Mouse (Mus musculus) embryonic facial prominence, embryonic 13.5 days (tissue): Measurements from ENCODE around the gene Foxc1. TPM values are rescaled to one million over a fixed set of nuclear protein-coding genes. Genes with fewer than 3 reads are reported as not detected.

ENCODE experiments used
- ATAC-seq: fragments of 200-750 bp; cut with Nextera tagmentation; 2 replicates; pipeline ENCODE4 v1.8.0; 2017; ENCODE audit warnings: low read depth; ENCODE audit not compliant: insufficient number of reproducible peaks, insufficient read depth, low FRiP score, low TSS enrichment
- H3K27ac ChIP-seq: fragments of 300-500 bp; sonication (generic); 2 replicates; pipeline ENCODE4 v1.5.1; 2015; ENCODE audit warnings: moderate library complexity, mild to moderate bottlenecking, inconsistent platforms
- H3K27me3 ChIP-seq: fragments of 300-500 bp; sonication (generic); 2 replicates; pipeline ENCODE4 v1.6.1; 2015; ENCODE audit warnings: mild to moderate bottlenecking, inconsistent platforms
- H3K36me3 ChIP-seq: fragments of 300-500 bp; sonication (generic); 2 replicates; pipeline ENCODE4 v1.6.1; 2015; ENCODE audit warnings: mild to moderate bottlenecking, inconsistent platforms
- H3K4me1 ChIP-seq: fragments of 300-500 bp; sonication (generic); 2 replicates; pipeline ENCODE4 v1.6.1; 2015; ENCODE audit warnings: inconsistent platforms
- H3K4me2 ChIP-seq: fragments of 300-500 bp; sonication (generic); 2 replicates; pipeline ENCODE4 v1.6.1; 2015; ENCODE audit warnings: moderate library complexity, mild to moderate bottlenecking, inconsistent platforms
- H3K4me3 ChIP-seq: fragments of 300-500 bp; sonication (generic); 2 replicates; pipeline ENCODE4 v1.5.1; 2015; ENCODE audit warnings: mild to moderate bottlenecking, inconsistent platforms
- H3K9ac ChIP-seq: fragments of 300-500 bp; sonication (generic); 2 replicates; pipeline ENCODE4 v1.6.1; 2015; ENCODE audit warnings: mild to moderate bottlenecking, inconsistent platforms
- H3K9me3 ChIP-seq: fragments of 300-500 bp; sonication (generic); 2 replicates; pipeline ENCODE4 v1.6.1; 2016; ENCODE audit warnings: inconsistent platforms
- WGBS: fragments of 180-500 bp; shearing (Covaris S2); methylation state at CpG from one replicate; pipeline ENCODE4 v1.1.7; 2015; ENCODE audit warnings: mixed read lengths; 5-methylcytosine and 5-hydroxymethylcytosine counted together
- polyA plus RNA-seq: library from polyadenylated mRNA; unstranded; fragments of >200 nt; fragmentation: Nextera tagmentation; extraction: Ambion mirVana; gene quantifications from 2 replicates; pipeline ENCODE4 v1.2.1, GENCODE M21; 2015

Foxc1 gene
- polyA plus RNA-seq, 1 experiment from 2014 or later: 1.6 TPM

GRCm38 (mm10) chr13:31793163-31793562 lies 13.3 kb upstream of the Foxc1 start:
- peak overlapping the region; percentile 51 for H3K4me2 ChIP-seq
- 0 out of 2 replicates have a peak overlapping the region, but pooled peaks have one; percentile 25 for H3K4me3 ChIP-seq
- no peaks in the 10 kb centered on the region for H3K36me3 ChIP-seq
- no peak overlapping the region for H3K9ac ChIP-seq
- no peak for ATAC-seq
- no peaks in the 10 kb centered on the region for H3K9me3 ChIP-seq
- H3K27me3 ChIP-seq: peaks cover 38% of the 10 kb centered on the region
- H3K27ac ChIP-seq: no peak overlapping the region
- WGBS: 14% methylated on average over 5 of the region's 5 CpGs
- H3K4me1 ChIP-seq: peaks cover 9% of the 10 kb centered on the region

DNA sequence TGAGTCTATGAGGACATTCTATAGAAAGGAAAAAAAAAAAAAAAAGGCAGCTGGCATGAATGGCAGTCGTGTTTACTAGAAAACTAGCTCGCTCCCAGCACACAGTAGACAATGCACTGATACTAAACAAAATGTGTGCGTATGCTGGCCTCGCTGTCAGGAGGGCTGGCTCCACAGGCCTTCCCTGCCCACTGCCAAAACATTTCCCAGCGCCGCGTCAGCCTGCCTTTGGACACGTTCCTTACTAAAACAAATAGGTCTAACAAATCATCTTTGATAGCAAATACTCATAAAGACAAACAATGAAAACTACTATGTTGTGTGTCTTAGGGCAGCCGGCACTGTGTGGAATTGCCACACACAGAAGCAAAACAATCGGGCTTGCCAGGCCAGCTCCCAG lies 9.1 kb upstream of the Foxc1 start:
- Histone ChIP-seq H3K4me1 (peaks cover 22% of the 10 kb centered on the region), H3K9me3 (no peaks in the 10 kb centered on the region), H3K4me2 (no peak overlapping the region), H3K27ac (no peak overlapping the region), H3K9ac (no peak overlapping the region), H3K4me3 (no peak overlapping the region), H3K36me3 (no peaks in the 10 kb centered on the region), H3K27me3 (peaks cover 80% of the 10 kb centered on the region)
- ATAC-seq: no peak
- 70% methylated on average over 10 of the region's 10 CpGs for WGBS

DNA sequence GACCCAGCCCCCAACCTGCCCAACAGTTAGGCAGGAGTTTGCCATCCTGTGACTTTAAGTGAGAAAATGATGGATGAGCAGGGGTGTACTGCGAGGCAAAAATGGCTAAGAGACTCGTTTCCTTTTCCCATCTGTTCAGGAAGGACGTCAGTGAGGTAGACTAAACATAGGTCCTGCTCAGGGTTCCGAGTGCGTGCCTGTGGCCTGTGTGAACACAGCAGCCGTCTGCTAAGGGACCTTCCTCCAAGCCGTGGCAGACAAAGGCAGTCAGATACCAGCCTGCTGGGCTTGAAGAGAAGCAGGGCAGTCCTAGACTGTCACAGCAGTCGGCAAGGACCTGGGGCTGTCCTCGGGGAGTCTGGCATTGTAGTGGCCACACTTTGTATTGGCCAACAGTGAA lies 8.4 kb upstream of the Foxc1 start:
- H3K36me3 ChIP-seq: no peaks in the 10 kb centered on the region
- peaks cover 20% of the 10 kb centered on the region for H3K4me1 ChIP-seq
- WGBS: 36% methylated on average over 9 of the region's 9 CpGs
- H3K4me3 ChIP-seq: no peak overlapping the region
- H3K27ac ChIP-seq: no peak overlapping the region
- no peak overlapping the region for H3K9ac ChIP-seq
- no peaks in the 10 kb centered on the region for H3K9me3 ChIP-seq
- peaks cover 86% of the 10 kb centered on the region for H3K27me3 ChIP-seq
- H3K4me2 ChIP-seq: no peak overlapping the region
- ATAC-seq: no peak

DNA sequence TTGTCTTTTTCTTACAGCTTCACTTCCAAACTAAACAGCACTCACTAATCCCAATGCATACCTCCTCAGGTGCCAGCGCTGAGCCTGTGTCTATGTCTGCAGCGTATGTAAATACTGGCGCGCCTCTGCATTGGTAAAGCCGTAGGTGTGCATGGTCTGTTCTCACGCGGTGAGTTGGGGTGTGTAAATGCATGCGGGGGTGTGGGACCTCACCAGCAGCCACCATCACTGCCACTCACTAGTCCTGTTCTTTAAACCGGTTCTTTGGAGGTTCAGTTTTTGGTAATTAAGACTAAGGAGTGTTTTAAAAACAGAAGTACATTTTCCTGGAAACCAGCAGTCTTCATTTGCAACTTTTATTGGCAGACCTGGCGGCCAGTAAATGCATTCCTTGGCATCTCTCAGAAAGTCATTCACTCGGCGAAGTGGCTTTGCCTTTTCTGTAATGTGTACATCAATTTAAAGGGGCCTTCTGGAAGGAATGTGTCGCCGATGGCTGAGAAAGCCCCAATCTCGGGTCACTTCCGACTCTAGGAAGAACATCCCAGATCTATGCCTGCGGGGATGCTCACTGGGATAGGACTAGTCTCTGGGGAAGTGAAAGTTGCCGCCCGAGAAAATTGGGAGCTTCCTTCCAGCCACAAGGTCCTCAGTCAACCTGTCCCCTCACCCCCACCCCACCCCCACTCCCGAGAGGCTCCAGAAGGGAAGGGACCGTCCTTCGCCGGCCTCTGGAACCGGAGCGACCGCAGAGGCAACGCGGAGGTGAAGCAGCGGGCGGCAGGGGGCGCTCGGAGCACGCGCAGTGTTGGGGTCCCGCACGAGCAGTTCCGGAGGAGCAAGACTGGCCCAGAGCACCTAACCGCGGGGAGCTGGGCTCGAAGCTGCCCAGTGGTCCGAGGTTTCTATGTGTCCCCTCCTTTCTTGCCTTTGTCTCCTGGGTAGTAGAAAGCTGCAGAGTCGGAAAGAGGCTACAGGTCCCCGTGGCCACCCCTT lies 5.6 kb upstream of the Foxc1 start:
- Histone ChIP-seq H3K4me1 (peaks cover 35% of the 10 kb centered on the region), H3K4me3 (peak overlapping the region; percentile 39), H3K9ac (peak overlapping the region; percentile 57), H3K36me3 (no peaks in the 10 kb centered on the region), H3K9me3 (no peaks in the 10 kb centered on the region), H3K4me2 (peak overlapping the region; percentile 73), H3K27ac (no peak overlapping the region), H3K27me3 (peaks cover 91% of the 10 kb centered on the region)
- 2% methylated on average over 43 of the region's 43 CpGs for WGBS
- peak; percentile 69; the same call in 1 of the 2 replicates for ATAC-seq

- H3K4me3 ChIP-seq: peak overlapping the region; percentile 39
- peak overlapping the region; percentile 73 for H3K4me2 ChIP-seq
- no peak overlapping the region for H3K9ac ChIP-seq
- peaks cover 40% of the 10 kb centered on the region for H3K4me1 ChIP-seq
- H3K27ac ChIP-seq: no peak overlapping the region
- 2% methylated on average over 25 of the region's 25 CpGs for WGBS
- H3K36me3 ChIP-seq: no peaks in the 10 kb centered on the region
- no peak for ATAC-seq
- H3K9me3 ChIP-seq: no peaks in the 10 kb centered on the region
- H3K27me3 ChIP-seq: peaks cover 95% of the 10 kb centered on the region
Measured at GRCm38 (mm10) chr13:31801703-31802305, 4.6 kb upstream of the Foxc1 start.

GRCm38 (mm10) chr13:31802447-31802846 lies 4.0 kb upstream of the Foxc1 start:
- Histone ChIP-seq H3K4me2 (no peak overlapping the region), H3K9ac (no peak overlapping the region), H3K4me3 (no peak overlapping the region), H3K27ac (no peak overlapping the region), H3K36me3 (no peaks in the 10 kb centered on the region), H3K9me3 (no peaks in the 10 kb centered on the region), H3K4me1 (peaks cover 46% of the 10 kb centered on the region), H3K27me3 (peaks cover 99% of the 10 kb centered on the region)
- ATAC-seq: no peak
- 10% methylated on average over 5 of the region's 5 CpGs for WGBS

GRCm38 (mm10) chr13:31803166-31804093 lies 3.0 kb upstream of the Foxc1 start:
- H3K4me2 ChIP-seq: peak overlapping the region; percentile 42
- no peak for ATAC-seq
- H3K9me3 ChIP-seq: no peaks in the 10 kb centered on the region
- peaks cover 56% of the 10 kb centered on the region for H3K4me1 ChIP-seq
- H3K36me3 ChIP-seq: no peaks in the 10 kb centered on the region
- no peak overlapping the region for H3K27ac ChIP-seq
- WGBS: 2% methylated on average over 31 of the region's 31 CpGs
- no peak overlapping the region for H3K4me3 ChIP-seq
- H3K27me3 ChIP-seq: peaks cover 99% of the 10 kb centered on the region
- H3K9ac ChIP-seq: no peak overlapping the region

DNA sequence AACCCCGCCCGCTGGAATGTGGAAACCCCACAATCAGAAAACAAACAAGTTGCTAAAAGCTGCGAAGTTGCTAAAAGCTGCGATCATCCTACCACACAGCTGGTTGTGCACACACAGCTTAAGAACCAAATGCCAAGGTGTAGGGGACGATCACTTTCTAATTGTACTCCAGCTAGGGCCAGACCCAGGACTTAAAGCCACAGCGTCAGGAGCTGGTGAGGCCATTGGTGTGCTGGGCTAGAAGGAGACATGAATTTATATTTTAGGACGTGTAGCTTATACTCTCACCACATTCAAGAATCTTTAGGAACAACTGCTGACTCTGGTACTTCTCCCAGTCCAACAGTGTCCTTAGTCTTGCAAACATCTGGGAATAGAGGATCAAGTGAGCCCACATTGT lies 1.9 kb upstream of the Foxc1 start:
- H3K4me1 ChIP-seq: peaks cover 59% of the 10 kb centered on the region
- no peak for ATAC-seq
- no peak overlapping the region for H3K4me3 ChIP-seq
- H3K36me3 ChIP-seq: no peaks in the 10 kb centered on the region
- H3K9ac ChIP-seq: 0 out of 2 replicates have a peak overlapping the region, but pooled peaks have one; percentile 12
- H3K27me3 ChIP-seq: peaks cover 92% of the 10 kb centered on the region
- H3K4me2 ChIP-seq: peak overlapping the region; percentile 11; the same call in 1 of the 2 replicates
- no peaks in the 10 kb centered on the region for H3K9me3 ChIP-seq
- no peak overlapping the region for H3K27ac ChIP-seq
- 6% methylated on average over 7 of the region's 7 CpGs for WGBS

- peak overlapping the region; percentile 95 for H3K27ac ChIP-seq
- peak overlapping the region; percentile 89 for H3K9ac ChIP-seq
- peak overlapping the region; percentile 97 for H3K4me2 ChIP-seq
- ATAC-seq: 0 out of 2 replicates have a peak, but pooled peaks have one; percentile 5
- peak overlapping the region; percentile 70 for H3K4me3 ChIP-seq
- peaks cover 57% of the 10 kb centered on the region for H3K4me1 ChIP-seq
- peaks cover 86% of the 10 kb centered on the region for H3K27me3 ChIP-seq
- 3% methylated on average over 25 of the region's 34 CpGs for WGBS
- no peaks in the 10 kb centered on the region for H3K36me3 ChIP-seq
- no peaks in the 10 kb centered on the region for H3K9me3 ChIP-seq
Measured at GRCm38 (mm10) chr13:31805831-31806427, 504 bp upstream of the Foxc1 start.

- Histone ChIP-seq H3K4me2 (peak overlapping the region; percentile 97), H3K4me3 (peak overlapping the region; percentile 70), H3K9ac (peak overlapping the region; percentile 89), H3K4me1 (peaks cover 57% of the 10 kb centered on the region), H3K36me3 (no peaks in the 10 kb centered on the region), H3K27me3 (peaks cover 86% of the 10 kb centered on the region), H3K9me3 (no peaks in the 10 kb centered on the region), H3K27ac (peak overlapping the region; percentile 95)
- ATAC-seq: 0 out of 2 replicates have a peak, but pooled peaks have one; percentile 12
- under 1% methylated on average over 84 of the region's 101 CpGs for WGBS
Measured at GRCm38 (mm10) chr13:31806890-31807735, 680 bp downstream of the Foxc1 start.
